Mouse (Mus musculus) monocyte, adult 2 months (primary cell): ENCODE data around the gene Ppl.

Experiments
- DNase-seq, 2 experiments: peaks; one replicate each; pipeline ENCODE4 v3.0.0; 2022; ENCODE audit warnings: low spot score in 2 of 2, low read depth in 1 of 2

The Ppl gene

GRCm38 (mm10) chr16:5045322-5045721 lies 86.9 kb downstream of the Ppl start:
- DNase-seq, result no peak

GRCm38 (mm10) chr16:5036649-5037234 lies 95.5 kb downstream of the Ppl start:
- DNase-seq, result no peak
